ENCODE assay signal across 8 mouse cellular contexts in genomic region chr2:167541324-167541723, GRCm38 (mm10). TPM values are rescaled to one million over a fixed set of nuclear protein-coding genes. Genes with fewer than 3 reads are reported as not detected.
A peak's percentile ranks its signal among the peaks of the same experiment; 100 is the strongest.
DNase-seq lines count a peak whose midpoint lies in the region; ATAC-seq lines count a peak whose summit lies in the region.

No protein-coding gene starts in this region.

- H3K9me3 ChIP-seq in heart, embryonic 11.5 days (replicated peaks; ENCODE audit: control insufficient read depth, low read length) = no peaks in the 10 kb centered on the region
- H3K9me3 ChIP-seq in midbrain, embryonic 10.5 days (replicated peaks) = no peaks in the 10 kb centered on the region
- no peaks in the 10 kb centered on the region for H3K9me3 ChIP-seq in midbrain, embryonic 16.5 days (replicated peaks; ENCODE audit: control insufficient read depth, low read length, poor library complexity, severe bottlenecking)
- H3K9me3 ChIP-seq in limb, embryonic 11.5 days (ENCODE audit: control insufficient read depth, low read length) = no peaks in the 10 kb centered on the region
- no peaks in the 10 kb centered on the region for H3K9me3 ChIP-seq in stomach, embryonic 16.5 days (replicated peaks; ENCODE audit: control insufficient read depth, low read length)

- peak overlapping the region; percentile 69; the same call in 1 of the 2 replicates for H3K9ac ChIP-seq in heart, embryonic 11.5 days (ENCODE audit: low read depth, low read length)
- H3K9ac ChIP-seq in midbrain, embryonic 16.5 days (ENCODE audit: low read depth, low read length) = no peak overlapping the region
- H3K9ac ChIP-seq in limb, embryonic 11.5 days (ENCODE audit: low read length) = peak overlapping the region; percentile 76
- H3K9ac ChIP-seq in stomach, embryonic 16.5 days (ENCODE audit: low read length) = peak overlapping the region; percentile 62

- H3K4me1 ChIP-seq in heart, embryonic 11.5 days (ENCODE audit: control insufficient read depth, insufficient read depth, low read length) = peaks cover 56% of the 10 kb centered on the region
- H3K4me1 ChIP-seq in midbrain, embryonic 10.5 days = peaks cover 73% of the 10 kb centered on the region
- H3K4me1 ChIP-seq in midbrain, embryonic 16.5 days (ENCODE audit: control insufficient read depth, insufficient read depth, low read length) = peaks cover 12% of the 10 kb centered on the region
- peaks cover 58% of the 10 kb centered on the region for H3K4me1 ChIP-seq in limb, embryonic 11.5 days (ENCODE audit: control insufficient read depth, insufficient read depth, low read length)
- H3K4me1 ChIP-seq in stomach, embryonic 16.5 days (ENCODE audit: control insufficient read depth, insufficient read depth, low read length) = peaks cover 35% of the 10 kb centered on the region

- peak overlapping the region; percentile 56 for H3K4me3 ChIP-seq in heart, embryonic 11.5 days (ENCODE audit: low read depth, low read length)
- peak overlapping the region; percentile 42 for H3K4me3 ChIP-seq in midbrain, embryonic 10.5 days
- H3K4me3 ChIP-seq in midbrain, embryonic 16.5 days (ENCODE audit: low read depth, low read length) = no peak overlapping the region
- H3K4me3 ChIP-seq in limb, embryonic 11.5 days (ENCODE audit: low read depth, low read length) = peak overlapping the region; percentile 93
- H3K4me3 ChIP-seq in stomach, embryonic 16.5 days (replicated peaks; ENCODE audit: low read length) = peak overlapping the region; percentile 50

- 24% methylated on average over 6 of the region's 6 CpGs for WGBS in heart, embryonic 11.5 days (ENCODE audit: insufficient replicate concordance)
- 12% methylated on average over 6 of the region's 6 CpGs for WGBS in midbrain, embryonic 10.5 days
- 7% methylated on average over 6 of the region's 6 CpGs for WGBS in midbrain, embryonic 16.5 days
- 3% methylated on average over 6 of the region's 6 CpGs for WGBS in limb, embryonic 11.5 days
- WGBS in stomach, embryonic 16.5 days = 33% methylated on average over 6 of the region's 6 CpGs

- ATAC-seq in heart, embryonic 11.5 days (replicated peaks; ENCODE audit: insufficient number of reproducible peaks, low FRiP score, low TSS enrichment) = no peak
- ATAC-seq in midbrain, embryonic 16.5 days = no peak
- no peak for ATAC-seq in limb, embryonic 11.5 days (ENCODE audit: insufficient number of reproducible peaks, low FRiP score, low TSS enrichment, low read depth)
- ATAC-seq in stomach, embryonic 16.5 days (ENCODE audit: insufficient read depth, low FRiP score) = no peak
- no peak for ATAC-seq in cerebellum, adult (ENCODE audit: insufficient number of reproducible peaks, low FRiP score, low TSS enrichment)

- peaks cover 19% of the 10 kb centered on the region for H3K27me3 ChIP-seq in heart, embryonic 11.5 days (ENCODE audit: control insufficient read depth, insufficient read depth, low read length)
- peaks cover 69% of the 10 kb centered on the region for H3K27me3 ChIP-seq in midbrain, embryonic 10.5 days (ENCODE audit: low read depth, poor library complexity, severe bottlenecking)
- H3K27me3 ChIP-seq in midbrain, embryonic 16.5 days (ENCODE audit: control insufficient read depth, insufficient read depth, low read depth, low read length) = peaks cover 28% of the 10 kb centered on the region
- H3K27me3 ChIP-seq in limb, embryonic 11.5 days (ENCODE audit: control insufficient read depth, insufficient read depth, low read length) = peaks cover 8% of the 10 kb centered on the region
- H3K27me3 ChIP-seq in stomach, embryonic 16.5 days (ENCODE audit: control insufficient read depth, insufficient read depth, low read length) = peaks cover 9% of the 10 kb centered on the region; the same call in 1 of the 2 replicates

- peak overlapping the region; percentile 81 for H3K4me2 ChIP-seq in heart, embryonic 11.5 days
- H3K4me2 ChIP-seq in midbrain, embryonic 16.5 days (ENCODE audit: low read length) = no peak overlapping the region
- H3K4me2 ChIP-seq in limb, embryonic 11.5 days (ENCODE audit: low read depth, severe bottlenecking) = peak overlapping the region; percentile 94
- peak overlapping the region; percentile 62 for H3K4me2 ChIP-seq in stomach, embryonic 16.5 days (ENCODE audit: low read depth, low read length)

- H3K27ac ChIP-seq in heart, embryonic 11.5 days (ENCODE audit: low read depth, low read length) = no peak overlapping the region
- H3K27ac ChIP-seq in midbrain, embryonic 10.5 days (replicated peaks) = peak overlapping the region; percentile 63
- no peak overlapping the region for H3K27ac ChIP-seq in midbrain, embryonic 16.5 days (ENCODE audit: low read length)
- H3K27ac ChIP-seq in limb, embryonic 11.5 days (replicated peaks; ENCODE audit: low read depth, low read length) = peak overlapping the region; percentile 90
- H3K27ac ChIP-seq in stomach, embryonic 16.5 days (ENCODE audit: low read length) = peak overlapping the region; percentile 48

- H3K36me3 ChIP-seq in heart, embryonic 11.5 days (ENCODE audit: control insufficient read depth, insufficient read depth, low read length) = no peaks in the 10 kb centered on the region
- H3K36me3 ChIP-seq in midbrain, embryonic 10.5 days = no peaks in the 10 kb centered on the region
- H3K36me3 ChIP-seq in midbrain, embryonic 16.5 days (ENCODE audit: control insufficient read depth, insufficient read depth, low read length) = no peaks in the 10 kb centered on the region
- peaks cover 9% of the 10 kb centered on the region for H3K36me3 ChIP-seq in limb, embryonic 11.5 days (ENCODE audit: control insufficient read depth, insufficient read depth, low read length)
- no peaks in the 10 kb centered on the region for H3K36me3 ChIP-seq in stomach, embryonic 16.5 days (ENCODE audit: control insufficient read depth, insufficient read depth, low read length)

- DNase-seq in heart, postnatal 14 days = no peak
- DNase-seq in midbrain, embryonic 10.5 days (ENCODE audit: low spot score) = no peak
- DNase-seq in limb, embryonic 11.5 days (ENCODE audit: low spot score) = peak; percentile 68
- no peak for DNase-seq in gastrocnemius, postnatal 14 days

- intact Hi-C loops in heart, postnatal 14 days (cut with DNase I) = no loop called here
- intact Hi-C loops in gastrocnemius, postnatal 14 days (cut with DNase I; ENCODE audit: low total_unique reads) = no loop called here

RNA-seq across cellular contexts. Expression of gene Snai1, which starts 3.3 kb away (rescaled TPM):
- 21.1 and 23.1 TPM in 2 replicates for polyA plus RNA-seq in heart, embryonic 11.5 days (2014; fragmentation: Nextera tagmentation; extraction: Ambion mirVana)
- total RNA-seq in heart, postnatal 14 days (2021) = 1 to 10 TPM; 3.0 to 3.1 TPM
- polyA plus RNA-seq in midbrain, embryonic 10.5 days (2016; fragmentation: Nextera tagmentation; extraction: Ambion mirVana) = 30.0 and 36.1 TPM in 2 replicates
- polyA plus RNA-seq in midbrain, embryonic 16.5 days (2015; fragmentation: Nextera tagmentation; extraction: Ambion mirVana) = 3.9 and 4.7 TPM in 2 replicates
- 102 and 104 TPM in 2 replicates for polyA plus RNA-seq in limb, embryonic 11.5 days (2014; fragmentation: Nextera tagmentation; extraction: Ambion mirVana)
- 15.5 and 15.9 TPM in 2 replicates for polyA plus RNA-seq in stomach, embryonic 16.5 days (2015; fragmentation: Nextera tagmentation; extraction: Ambion mirVana)
- total RNA-seq in gastrocnemius, postnatal 14 days (2021) = 1 to 10 TPM; 3.2 to 3.5 TPM

RNA-seq across cellular contexts. Expression of gene Spata2, which starts 48.6 kb away (rescaled TPM):
- 12.3 and 13.8 TPM in 2 replicates for polyA plus RNA-seq in heart, embryonic 11.5 days (2014; fragmentation: Nextera tagmentation; extraction: Ambion mirVana)
- 10 to 100 TPM; 18.2 to 20.9 TPM for total RNA-seq in heart, postnatal 14 days (2021)
- polyA plus RNA-seq in midbrain, embryonic 10.5 days (2016; fragmentation: Nextera tagmentation; extraction: Ambion mirVana) = 19.1 and 23.5 TPM in 2 replicates
- 32.2 and 34.4 TPM in 2 replicates for polyA plus RNA-seq in midbrain, embryonic 16.5 days (2015; fragmentation: Nextera tagmentation; extraction: Ambion mirVana)
- polyA plus RNA-seq in limb, embryonic 11.5 days (2014; fragmentation: Nextera tagmentation; extraction: Ambion mirVana) = 14.6 and 16.0 TPM in 2 replicates
- 13.8 and 15.9 TPM in 2 replicates for polyA plus RNA-seq in stomach, embryonic 16.5 days (2015; fragmentation: Nextera tagmentation; extraction: Ambion mirVana)
- 10 to 100 TPM; 11.6 to 15.7 TPM for total RNA-seq in gastrocnemius, postnatal 14 days (2021)

RNA-seq across cellular contexts. Expression of gene Rnf114, which starts 48.9 kb away (rescaled TPM):
- 58.9 and 68.6 TPM in 2 replicates for polyA plus RNA-seq in heart, embryonic 11.5 days (2014; fragmentation: Nextera tagmentation; extraction: Ambion mirVana)
- total RNA-seq in heart, postnatal 14 days (2021) = 10 to 100 TPM; 50.7 to 52.1 TPM
- 139 and 154 TPM in 2 replicates for polyA plus RNA-seq in midbrain, embryonic 10.5 days (2016; fragmentation: Nextera tagmentation; extraction: Ambion mirVana)
- 111 and 121 TPM in 2 replicates for polyA plus RNA-seq in midbrain, embryonic 16.5 days (2015; fragmentation: Nextera tagmentation; extraction: Ambion mirVana)
- 111 and 114 TPM in 2 replicates for polyA plus RNA-seq in limb, embryonic 11.5 days (2014; fragmentation: Nextera tagmentation; extraction: Ambion mirVana)
- 68.7 and 73.3 TPM in 2 replicates for polyA plus RNA-seq in stomach, embryonic 16.5 days (2015; fragmentation: Nextera tagmentation; extraction: Ambion mirVana)
- 10 to 100 TPM; 15.3 to 15.6 TPM for total RNA-seq in gastrocnemius, postnatal 14 days (2021)

Comparison
In these comparisons a context has a peak if more than half of its experiments do, and no peak if none do; other contexts are left out.
1. H3K27ac ChIP-seq: peak in midbrain, embryonic 10.5 days (single experiment), limb, embryonic 11.5 days (single experiment) and stomach, embryonic 16.5 days (single experiment); none in heart, embryonic 11.5 days (single experiment) and midbrain, embryonic 16.5 days (single experiment).